Mouse (Mus musculus) C2C12 (cell line): ENCODE measurements around the gene Gm42674. TPM values are rescaled to one million over a fixed set of nuclear protein-coding genes. Genes with fewer than 3 reads are reported as not detected.

Source experiments
- H3K27me3 ChIP-seq: one replicate; pipeline ENCODE4 v1.6.1; 2011; ENCODE audit not compliant: control insufficient read depth, insufficient read depth, insufficient read length
- H3K36me3 ChIP-seq: one replicate; pipeline ENCODE4 v1.6.1; 2011; ENCODE audit not compliant: control insufficient read depth, insufficient read depth
- H3K4me3 ChIP-seq: one replicate; pipeline ENCODE4 v1.5.1; 2011; ENCODE audit warnings: mild to moderate bottlenecking, control low read depth; ENCODE audit not compliant: poor library complexity, insufficient read depth, severe bottlenecking
- H3K79me2 ChIP-seq: one replicate; pipeline ENCODE4 v1.6.1; 2011; ENCODE audit not compliant: control insufficient read depth, insufficient read depth
- H3K79me3 ChIP-seq: one replicate; pipeline ENCODE4 v1.6.1; 2011; ENCODE audit warnings: low read depth, control low read depth
- H3ac ChIP-seq: one replicate; pipeline ENCODE3; 2011; ENCODE audit warnings: low read depth; ENCODE audit not compliant: control insufficient read depth, insufficient read length
- CEBPB ChIP-seq: IDR thresholded peaks from one replicate; pipeline ENCODE4 v1.6.1; 2011; ENCODE audit warnings: low read depth, mild to moderate bottlenecking, control low read depth, moderate library complexity
- CTCF ChIP-seq: IDR thresholded peaks from one replicate; pipeline ENCODE4 v1.5.1; 2011; ENCODE audit not compliant: control insufficient read depth, insufficient read depth, insufficient read length
- FOSL1 ChIP-seq: IDR thresholded peaks from one replicate; pipeline ENCODE4 v1.8.0; 2011; ENCODE audit warnings: mild to moderate bottlenecking, low read length; ENCODE audit not compliant: poor library complexity, insufficient read depth, severe bottlenecking
- MAX ChIP-seq: IDR thresholded peaks from one replicate; pipeline ENCODE4 v1.6.1; 2011; ENCODE audit warnings: mild to moderate bottlenecking, control low read depth
- MYOD1 ChIP-seq: IDR thresholded peaks from one replicate; pipeline ENCODE4 v1.6.1; 2011; ENCODE audit warnings: low read depth; ENCODE audit not compliant: control insufficient read depth, insufficient read length
- MYOG ChIP-seq: IDR thresholded peaks from one replicate; pipeline ENCODE4 v1.6.1; 2011; ENCODE audit not compliant: control insufficient read depth, insufficient read length; ENCODE audit errors: extremely low read depth
- USF1 ChIP-seq: IDR thresholded peaks from one replicate; pipeline ENCODE4 v1.6.1; 2011; ENCODE audit warnings: low read depth, mild to moderate bottlenecking, control low read depth, moderate library complexity
- polyA plus RNA-seq: library from polyadenylated mRNA; unstranded; fragments of >200 nt; fragmentation: generic; extraction: Trizol; gene quantifications from one replicate; pipeline ENCODE4 v1.2.1, GENCODE M21; 2012; ENCODE audit warnings: missing spikeins

Gene Gm42674
- polyA plus RNA-seq, 1 experiment = 1.5 TPM

DNA sequence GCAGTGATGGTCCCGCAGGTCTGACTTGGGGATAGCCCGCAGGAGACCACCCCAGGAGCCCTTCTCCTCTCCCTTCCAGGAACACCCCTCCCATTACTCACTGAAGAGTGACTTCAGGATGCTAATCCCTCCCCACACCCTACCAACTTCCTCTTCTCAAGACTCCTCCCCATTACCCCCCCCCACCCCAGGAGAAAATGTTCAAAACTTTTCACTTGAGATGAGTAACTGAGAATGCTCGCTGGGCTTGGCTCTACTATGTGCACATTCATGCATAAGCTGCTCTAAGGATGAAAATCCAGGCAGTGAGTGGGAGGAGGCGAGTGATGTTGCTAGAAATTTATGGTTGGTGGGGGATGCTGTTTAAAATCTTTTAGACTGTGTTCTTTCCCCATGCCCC, 10.4 kb downstream of the Gm42674 start:
- peaks cover 29% of the 10 kb centered on the region for H3K79me3 ChIP-seq
- TF ChIP-seq CEBPB (no peak), MYOG (no peak)
- peaks cover 41% of the 10 kb centered on the region for H3K79me2 ChIP-seq
- peaks cover 31% of the 10 kb centered on the region for H3K36me3 ChIP-seq
- no peak overlapping the region for H3K4me3 ChIP-seq
- H3K27me3 ChIP-seq = no peaks in the 10 kb centered on the region
- H3ac ChIP-seq = no peak overlapping the region

- Histone ChIP-seq H3K79me3 (peaks cover 29% of the 10 kb centered on the region), H3K36me3 (peaks cover 36% of the 10 kb centered on the region), H3K27me3 (no peaks in the 10 kb centered on the region), H3K79me2 (peaks cover 41% of the 10 kb centered on the region), H3K4me3 (peak within 1 kb of the TSS; percentile 87), H3ac (peak within 1 kb of the TSS; percentile 95)
- TF ChIP-seq CEBPB (no peak), USF1 (peak; percentile 82), FOSL1 (no peak), MAX (peak; percentile 44), MYOG (no peak), CTCF (peak; percentile 78), MYOD1 (no peak)
Observed at GRCm38 (mm10) chr3:90612728-90613291, 11.1 kb downstream of the Gm42674 start, which contains the start of gene S100a6. TSS of gene S100a6 (plus strand) at chr3:90612882.

- TF ChIP-seq USF1 = no peak
- no peak for TF ChIP-seq MYOD1
- H3K79me2 ChIP-seq = peaks cover 41% of the 10 kb centered on the region
- H3K79me3 ChIP-seq = peaks cover 29% of the 10 kb centered on the region
- peak overlapping the region; percentile 95 for H3ac ChIP-seq
- H3K36me3 ChIP-seq = peaks cover 39% of the 10 kb centered on the region
- peak overlapping the region; percentile 87 for H3K4me3 ChIP-seq
- no peaks in the 10 kb centered on the region for H3K27me3 ChIP-seq
Observed at GRCm38 (mm10) chr3:90613461-90614147, 11.9 kb downstream of the Gm42674 start.

GRCm38 (mm10) chr3:90614148-90614530, 12.4 kb downstream of the Gm42674 start:
- peaks cover 39% of the 10 kb centered on the region for H3K36me3 ChIP-seq
- no peak for TF ChIP-seq MAX
- TF ChIP-seq USF1 = no peak
- TF ChIP-seq MYOG = no peak
- TF ChIP-seq CEBPB = no peak
- TF ChIP-seq CTCF = no peak
- no peak for TF ChIP-seq MYOD1
- TF ChIP-seq FOSL1 = no peak
- H3K79me2 ChIP-seq = peaks cover 41% of the 10 kb centered on the region
- H3ac ChIP-seq = peak overlapping the region; percentile 95
- no peaks in the 10 kb centered on the region for H3K27me3 ChIP-seq
- peak overlapping the region; percentile 87 for H3K4me3 ChIP-seq
- H3K79me3 ChIP-seq = peaks cover 29% of the 10 kb centered on the region

DNA sequence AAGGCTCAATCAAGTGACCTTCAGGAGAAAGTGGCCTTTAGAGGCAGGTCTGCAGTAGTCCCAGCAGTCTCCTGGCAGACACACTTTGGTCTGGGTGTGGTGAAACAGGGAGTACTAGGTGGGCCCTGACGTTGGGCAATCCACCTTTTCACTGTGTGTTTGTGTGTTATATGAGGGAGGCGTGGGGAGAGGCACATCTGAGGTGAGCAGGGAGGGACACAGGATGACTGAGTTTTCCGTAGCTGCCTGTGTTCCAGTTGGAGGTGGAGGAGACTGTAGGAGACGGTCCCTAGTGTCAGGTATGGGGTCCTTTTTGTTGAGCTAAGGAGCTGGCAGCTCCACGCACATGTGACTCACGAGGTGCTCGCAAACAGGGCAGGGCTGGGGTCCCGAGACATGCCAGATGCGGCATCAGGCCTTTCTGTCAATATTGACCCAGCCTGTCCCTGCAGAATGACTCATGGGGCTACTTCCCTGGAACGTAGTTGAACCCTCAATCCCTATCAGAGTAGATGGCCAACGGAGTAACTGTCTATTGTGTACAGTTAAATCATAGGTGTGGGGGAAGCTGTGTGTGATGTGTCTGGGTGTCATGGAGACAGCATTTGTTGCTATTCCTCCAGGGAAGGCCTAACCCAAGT, 13.0 kb downstream of the Gm42674 start:
- no peaks in the 10 kb centered on the region for H3K27me3 ChIP-seq
- H3ac ChIP-seq = peak overlapping the region; percentile 95
- peaks cover 41% of the 10 kb centered on the region for H3K79me2 ChIP-seq
- peaks cover 29% of the 10 kb centered on the region for H3K79me3 ChIP-seq
- TF ChIP-seq MAX (peak; percentile 33), MYOG (no peak), USF1 (peak; percentile 38), MYOD1 (no peak), CEBPB (peak; percentile 23)
- peak overlapping the region; percentile 87 for H3K4me3 ChIP-seq
- peaks cover 43% of the 10 kb centered on the region for H3K36me3 ChIP-seq

GRCm38 (mm10) chr3:90615415-90615814, 13.7 kb downstream of the Gm42674 start:
- TF ChIP-seq CEBPB (no peak), FOSL1 (no peak), MYOG (no peak), CTCF (peak; percentile 80)
- H3K36me3 ChIP-seq = peaks cover 49% of the 10 kb centered on the region
- peaks cover 41% of the 10 kb centered on the region for H3K79me2 ChIP-seq
- peaks cover 29% of the 10 kb centered on the region for H3K79me3 ChIP-seq
- peak overlapping the region; percentile 87 for H3K4me3 ChIP-seq
- no peaks in the 10 kb centered on the region for H3K27me3 ChIP-seq
- peak overlapping the region; percentile 95 for H3ac ChIP-seq
